Mouse (Mus musculus) lung, adult 2 months (tissue): ENCODE results near the gene Snx13. TPM values are rescaled to one million over a fixed set of nuclear protein-coding genes. Genes with fewer than 3 reads are reported as not detected.

ENCODE experiments used
- DNase-seq: peaks from one replicate; pipeline ENCODE4 v3.0.0; 2022
- H3K4me1 ChIP-seq: fragments of 200-500 bp; 2 replicates; pipeline ENCODE4 v1.6.1; 2011; ENCODE audit warnings: low read length; ENCODE audit not compliant: control insufficient read depth, insufficient read depth
- H3K4me3 ChIP-seq: fragments of 200-500 bp; replicated peaks from 2 replicates; pipeline ENCODE3; 2011; ENCODE audit warnings: low read depth, mild to moderate bottlenecking, control low read depth, low read length; ENCODE audit errors: extremely low read depth
- CTCF ChIP-seq: fragments of 200-500 bp; IDR thresholded peaks from 2 replicates; pipeline ENCODE4 v1.5.1; 2011; ENCODE audit warnings: mild to moderate bottlenecking, low read length, control low read depth; ENCODE audit not compliant: insufficient read depth
- POLR2A ChIP-seq: fragments of 200-500 bp; IDR thresholded peaks from 2 replicates; pipeline ENCODE4 v1.6.1; 2011; ENCODE audit warnings: low read depth, mild to moderate bottlenecking, control low read depth, low read length, borderline replicate concordance; ENCODE audit errors: extremely low read depth
- WGBS: fragments of 180-500 bp; shearing (Covaris S2); methylation state at CpG from one replicate; pipeline ENCODE4 v1.1.7; 2018; 5-methylcytosine and 5-hydroxymethylcytosine counted together
- polyA plus RNA-seq: library from polyadenylated mRNA; depleted of rRNA; stranded (reverse); fragments of >200 nt; gene quantifications from 2 replicates; pipeline ENCODE4 v1.2.3, GENCODE M21; 2012; rRNA removed

Gene Snx13
- polyA plus RNA-seq = 6.6 and 9.4 TPM in 2 replicates

- Histone ChIP-seq H3K4me3 (peak within 1 kb of the TSS; percentile 97), H3K4me1 (peaks cover 16% of the 10 kb centered on the region)
- TF ChIP-seq POLR2A = 0 out of 2 replicates have a peak, but pooled peaks have one; percentile 57
- TF ChIP-seq CTCF = no peak
- under 1% methylated on average over 51 of the region's 51 CpGs for WGBS
- DNase-seq = no peak
These were observed at the start of gene Snx13 for GRCm38 (mm10) chr12:35046999-35047319. Snx13 (plus strand) TSS chr12:35047186.

GRCm38 (mm10) chr12:34997597-34998182 lies 49.3 kb upstream of the Snx13 start:
- WGBS = 75% methylated on average over 3 of the region's 3 CpGs
- no peaks in the 10 kb centered on the region for H3K4me1 ChIP-seq
- no peak overlapping the region for H3K4me3 ChIP-seq
- TF ChIP-seq POLR2A = no peak
- TF ChIP-seq CTCF = no peak
- DNase-seq = no peak

GRCm38 (mm10) chr12:34998778-34999467 lies 48.1 kb upstream of the Snx13 start:
- WGBS = 77% methylated on average over 12 of the region's 12 CpGs
- no peak for DNase-seq
- TF ChIP-seq POLR2A = no peak
- no peak for TF ChIP-seq CTCF

GRCm38 (mm10) chr12:35000323-35000722 lies 46.7 kb upstream of the Snx13 start:
- no peak for DNase-seq
- no peaks in the 10 kb centered on the region for H3K4me1 ChIP-seq
- TF ChIP-seq CTCF (no peak), POLR2A (no peak)

More at GRCm38 (mm10) chr12:34998778-34999467, 48.1 kb upstream of the Snx13 start:
- Histone ChIP-seq H3K4me3 (no peak overlapping the region), H3K4me1 (no peaks in the 10 kb centered on the region)

GRCm38 (mm10) chr12:35005748-35006147 lies 41.2 kb upstream of the Snx13 start:
- TF ChIP-seq CTCF (no peak), POLR2A (no peak)
- no peak for DNase-seq
- Histone ChIP-seq H3K4me1 (no peaks in the 10 kb centered on the region), H3K4me3 (no peak overlapping the region)

More at GRCm38 (mm10) chr12:35000323-35000722, 46.7 kb upstream of the Snx13 start:
- H3K4me3 ChIP-seq = no peak overlapping the region
- 35% methylated on average over 4 of the region's 4 CpGs for WGBS

GRCm38 (mm10) chr12:35007851-35008250 lies 39.1 kb upstream of the Snx13 start:
- no peak overlapping the region for H3K4me3 ChIP-seq
- WGBS = 90% methylated on average over 1 of the region's 1 CpGs
- TF ChIP-seq CTCF (no peak), POLR2A (no peak)
- no peaks in the 10 kb centered on the region for H3K4me1 ChIP-seq
- DNase-seq = no peak

- DNase-seq = no peak
- Histone ChIP-seq H3K4me1 (no peaks in the 10 kb centered on the region), H3K4me3 (no peak overlapping the region)
- 62% methylated on average over 11 of the region's 11 CpGs for WGBS
- no peak for TF ChIP-seq CTCF
- no peak for TF ChIP-seq POLR2A
These were observed 38.4 kb upstream of the Snx13 start for GRCm38 (mm10) chr12:35008340-35009137.

GRCm38 (mm10) chr12:35011462-35011861 lies 35.5 kb upstream of the Snx13 start:
- no peak overlapping the region for H3K4me3 ChIP-seq

GRCm38 (mm10) chr12:35013950-35014349 lies 33.0 kb upstream of the Snx13 start:
- no peak for TF ChIP-seq CTCF
- no peak for TF ChIP-seq POLR2A

More at GRCm38 (mm10) chr12:35011462-35011861, 35.5 kb upstream of the Snx13 start:
- no peaks in the 10 kb centered on the region for H3K4me1 ChIP-seq
- no peak for DNase-seq
- WGBS = 67% methylated on average over 1 of the region's 1 CpGs
- no peak for TF ChIP-seq POLR2A
- no peak for TF ChIP-seq CTCF

GRCm38 (mm10) chr12:35016056-35016455 lies 30.9 kb upstream of the Snx13 start:
- no peaks in the 10 kb centered on the region for H3K4me1 ChIP-seq
- DNase-seq = no peak
- WGBS = 56% methylated on average over 3 of the region's 3 CpGs
- no peak for TF ChIP-seq CTCF
- no peak for TF ChIP-seq POLR2A
- H3K4me3 ChIP-seq = no peak overlapping the region

More at GRCm38 (mm10) chr12:35013950-35014349, 33.0 kb upstream of the Snx13 start:
- DNase-seq = no peak
- Histone ChIP-seq H3K4me3 (no peak overlapping the region), H3K4me1 (no peaks in the 10 kb centered on the region)
- WGBS = 49% methylated on average over 2 of the region's 2 CpGs
